Mouse (Mus musculus) mouse embryonic stem cell (cell line): ENCODE results near the gene Gmfb.

ENCODE experiments used
- in situ Hi-C, 2 experiments: fragments of 300-500 bp; cut with MboI; formaldehyde crosslinking; loops; 1 replicate in 1 of 2; 3 replicates in 1 of 2; pipeline ENCODE4 v1.14.3; 2019 to 2020; ENCODE audit warnings: low sequenced_read_pairs in 2 of 2, low pct_unique_long_range_greater_than_20kb in 1 of 2, mixed read lengths in 1 of 2; ENCODE audit not compliant: unreplicated experiment in 1 of 2

The Gmfb gene

DNA sequence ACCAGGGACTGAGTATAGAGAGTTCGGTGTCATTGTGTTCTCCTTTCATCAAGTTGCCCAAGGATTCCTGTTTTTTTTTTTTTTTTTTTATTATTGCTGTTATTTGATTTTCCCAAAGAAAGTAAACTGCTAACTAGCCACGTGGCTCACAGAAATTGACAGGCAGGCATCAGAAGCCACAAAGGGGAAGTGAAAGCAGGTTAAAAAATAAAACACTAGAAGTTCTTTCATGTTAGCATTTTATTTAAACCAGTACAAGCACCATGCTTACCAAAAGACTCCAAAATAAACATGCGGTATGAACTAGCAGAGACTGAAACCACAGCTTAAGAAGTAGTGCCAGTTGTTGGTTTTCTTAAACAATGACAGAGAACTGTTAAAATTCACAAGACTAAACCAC, 14.1 kb downstream of the Gmfb start:
- in situ Hi-C loops, result no loop called here

GRCm38 (mm10) chr14:46806186-46806585, 15.9 kb downstream of the Gmfb start:
- in situ Hi-C loops, result no loop called here

DNA sequence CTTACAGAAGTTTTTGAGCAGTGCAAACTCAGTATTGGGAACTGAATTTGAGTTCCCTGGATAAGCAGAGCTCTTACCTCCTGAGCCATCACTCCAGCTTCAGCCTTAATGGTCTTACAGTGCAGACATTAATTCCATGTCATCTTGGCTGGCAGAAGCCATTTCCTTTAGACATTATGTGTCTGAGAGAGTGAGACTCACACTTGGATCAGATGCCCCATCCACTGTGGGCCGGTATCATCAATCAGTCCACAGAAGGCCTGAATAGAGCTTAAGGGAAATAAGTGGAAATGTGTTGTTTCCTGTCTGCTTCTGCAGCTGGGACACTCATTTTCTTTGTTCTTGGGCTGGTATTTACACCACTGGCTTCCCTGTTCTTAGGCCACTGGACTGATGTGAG, 18.3 kb downstream of the Gmfb start:
- in situ Hi-C loops, result no loop called here

DNA sequence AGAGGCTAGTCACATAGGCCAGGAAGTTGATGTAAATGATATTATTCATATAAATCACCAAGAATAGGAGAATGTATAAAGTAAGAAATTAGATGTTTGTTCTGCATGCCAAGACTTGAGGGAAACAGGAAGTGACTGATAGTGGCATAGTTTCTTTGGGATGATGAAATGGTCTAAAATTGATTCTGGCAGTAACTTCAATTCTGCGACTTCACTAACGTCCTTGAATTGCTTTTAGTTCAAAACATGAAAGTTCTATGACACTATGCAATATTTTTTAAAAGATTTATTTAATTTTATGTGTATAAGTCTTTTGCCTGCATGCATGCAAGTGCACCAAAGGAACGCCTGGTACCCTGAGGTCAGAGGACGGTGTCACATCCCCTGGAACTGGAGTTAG, 18.8 kb downstream of the Gmfb start:
- in situ Hi-C loops, result no loop called here

- in situ Hi-C loops, result no loop called here
These were observed 21.2 kb downstream of the Gmfb start for GRCm38 (mm10) chr14:46800684-46801345.

GRCm38 (mm10) chr14:46794157-46794556, 27.9 kb downstream of the Gmfb start:
- in situ Hi-C loops, result no loop called here

DNA sequence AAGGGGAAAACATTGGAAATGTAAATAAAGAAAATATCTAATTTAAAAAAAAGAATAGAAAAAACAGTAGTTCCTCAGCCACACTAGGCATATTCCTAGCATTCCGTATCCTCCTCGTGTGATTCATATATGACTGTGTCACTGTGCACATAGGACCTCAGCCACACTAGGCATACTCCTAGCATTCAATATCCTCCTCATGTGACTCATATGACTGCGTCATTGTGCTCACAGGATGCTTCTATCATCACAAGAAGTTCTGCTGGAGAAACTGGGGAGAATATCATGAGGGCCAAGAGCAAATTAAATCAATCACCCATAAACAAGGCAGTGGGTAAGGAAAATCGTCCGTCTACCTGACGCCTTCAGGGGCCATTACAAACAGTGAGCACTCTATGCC, 31.3 kb downstream of the Gmfb start:
- in situ Hi-C loops, result no loop called here

- in situ Hi-C loops, result no loop called here
These were observed 31.7 kb downstream of the Gmfb start for GRCm38 (mm10) chr14:46790303-46790702.

- in situ Hi-C loops, result no loop called here
These were observed 33.5 kb downstream of the Gmfb start for GRCm38 (mm10) chr14:46788505-46788901.

DNA sequence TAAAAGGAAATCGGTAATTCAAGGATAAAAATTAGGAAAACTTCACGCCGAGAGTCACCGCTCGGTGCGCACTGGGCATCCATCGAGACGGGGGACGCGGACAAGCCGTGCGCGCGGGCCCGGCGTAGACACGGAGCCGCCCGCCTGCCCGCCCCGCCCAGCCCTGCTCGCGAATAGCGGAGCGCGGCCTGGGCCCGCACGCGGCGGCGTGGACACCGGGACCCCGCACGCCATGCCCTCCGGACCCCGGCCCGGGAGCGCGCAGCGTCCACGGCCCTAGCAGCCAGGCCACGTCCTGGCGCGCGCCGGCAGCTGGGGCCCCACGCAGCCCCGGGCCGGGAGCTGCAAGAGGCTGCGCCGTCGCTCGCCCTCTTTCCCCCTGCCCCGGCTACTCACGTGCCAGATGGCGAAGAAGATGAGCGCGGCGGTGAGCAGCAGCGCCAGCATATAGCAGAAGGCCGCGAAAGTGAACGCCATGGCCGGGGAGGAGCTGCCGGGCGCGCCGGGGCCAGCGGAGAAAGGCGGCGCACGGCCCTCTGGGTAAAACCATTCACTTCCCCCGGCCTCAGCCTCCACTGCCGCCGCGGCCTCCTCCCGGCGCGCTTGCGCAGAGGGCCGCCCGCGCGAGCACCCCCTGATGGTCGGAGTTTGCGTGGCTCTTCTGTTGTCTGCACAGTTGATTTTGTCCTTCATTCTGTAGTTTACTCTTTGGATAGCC, 34.1 kb downstream of the Gmfb start, which contains the start of gene Cnih1:
Gene Cnih1 (minus strand): TSS at position 625 of the 718 bp plus-strand sequence.
- in situ Hi-C loops, result no loop called here

DNA sequence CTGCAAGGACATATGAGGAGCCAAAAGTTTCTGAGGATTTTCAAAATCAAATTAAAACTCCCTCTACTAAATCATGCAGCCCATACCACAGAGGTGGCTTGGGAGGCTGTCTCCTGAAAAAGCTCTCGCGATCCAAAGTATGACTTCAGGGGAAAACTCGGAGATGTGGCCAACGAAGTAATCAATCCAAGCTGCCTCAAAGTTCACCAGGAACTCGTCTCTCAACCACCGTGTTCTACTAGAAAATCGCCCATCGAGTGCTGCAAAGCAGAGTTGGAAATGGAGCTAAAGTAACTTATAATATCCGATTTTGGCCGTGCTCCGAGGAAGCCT, 34.6 kb downstream of the Gmfb start:
- in situ Hi-C loops, result no loop called here

GRCm38 (mm10) chr14:46785247-46785646, 36.8 kb downstream of the Gmfb start:
- in situ Hi-C loops, result no loop called here

GRCm38 (mm10) chr14:46783327-46783926, 38.6 kb downstream of the Gmfb start:
- in situ Hi-C loops, result no loop called here

- in situ Hi-C loops, result no loop called here
These were observed 39.7 kb downstream of the Gmfb start for GRCm38 (mm10) chr14:46782187-46782828.

DNA sequence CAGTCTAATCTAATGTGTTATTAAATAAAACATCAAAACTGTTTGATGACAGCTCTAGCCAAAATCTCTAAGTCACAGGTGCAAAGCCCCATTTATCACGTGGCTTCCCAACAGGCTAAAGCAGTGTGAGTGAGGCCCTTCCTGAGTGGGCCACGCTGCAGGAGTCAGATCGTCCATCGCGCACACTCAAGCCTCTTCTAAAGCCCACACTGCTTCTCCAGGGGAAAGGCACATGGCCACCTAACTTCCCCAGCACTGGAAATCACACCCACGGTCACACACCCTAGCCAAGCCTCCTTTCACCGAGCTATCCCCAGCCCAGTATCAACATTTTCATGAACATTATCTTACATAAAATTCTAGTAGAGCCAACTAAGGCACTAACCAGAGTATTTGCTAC, 41.0 kb downstream of the Gmfb start:
- in situ Hi-C loops, result no loop called here

GRCm38 (mm10) chr14:46779217-46779616, 42.8 kb downstream of the Gmfb start:
- in situ Hi-C loops, result no loop called here

DNA sequence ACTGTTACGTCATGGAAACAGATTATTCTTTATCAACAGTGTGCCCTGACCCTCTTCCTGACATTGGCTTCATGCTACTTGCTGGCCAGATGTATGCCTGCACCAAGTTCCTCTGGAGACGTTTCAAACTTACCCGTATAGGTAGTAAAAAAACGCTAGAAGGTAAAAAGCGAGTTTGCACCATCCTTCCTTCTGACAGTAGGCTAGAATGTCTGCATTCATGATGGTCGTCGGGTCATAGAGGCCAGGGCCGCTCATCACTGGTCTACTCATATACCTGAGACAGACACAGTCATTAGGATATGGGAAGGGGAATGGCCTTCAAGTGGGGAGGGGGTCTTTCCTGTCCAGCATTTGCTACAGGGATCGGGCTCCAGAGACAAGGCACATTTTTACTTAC, 43.3 kb downstream of the Gmfb start:
- in situ Hi-C loops, result no loop called here

DNA sequence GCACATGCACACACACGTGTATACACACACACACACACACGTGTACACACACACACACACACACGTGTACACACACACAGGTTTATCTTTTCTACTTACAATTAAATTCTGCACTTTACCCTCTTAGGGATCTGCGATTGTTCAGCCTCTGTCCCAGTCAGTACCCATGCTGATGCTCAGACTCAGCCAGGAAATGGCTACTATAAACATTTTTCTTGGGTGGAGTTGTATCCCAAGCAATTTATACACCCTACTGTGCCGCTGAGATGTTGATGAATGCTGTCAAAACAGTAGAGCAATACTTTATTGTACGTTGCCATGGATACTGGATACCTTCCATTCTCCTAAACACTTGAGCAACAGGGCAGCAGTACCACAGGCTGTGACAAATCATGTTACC, 52.0 kb downstream of the Gmfb start:
- in situ Hi-C loops, result no loop called here

- in situ Hi-C loops, result no loop called here
These were observed 54.9 kb downstream of the Gmfb start for GRCm38 (mm10) chr14:46767116-46767515.
